In the genomic region with DNA sequence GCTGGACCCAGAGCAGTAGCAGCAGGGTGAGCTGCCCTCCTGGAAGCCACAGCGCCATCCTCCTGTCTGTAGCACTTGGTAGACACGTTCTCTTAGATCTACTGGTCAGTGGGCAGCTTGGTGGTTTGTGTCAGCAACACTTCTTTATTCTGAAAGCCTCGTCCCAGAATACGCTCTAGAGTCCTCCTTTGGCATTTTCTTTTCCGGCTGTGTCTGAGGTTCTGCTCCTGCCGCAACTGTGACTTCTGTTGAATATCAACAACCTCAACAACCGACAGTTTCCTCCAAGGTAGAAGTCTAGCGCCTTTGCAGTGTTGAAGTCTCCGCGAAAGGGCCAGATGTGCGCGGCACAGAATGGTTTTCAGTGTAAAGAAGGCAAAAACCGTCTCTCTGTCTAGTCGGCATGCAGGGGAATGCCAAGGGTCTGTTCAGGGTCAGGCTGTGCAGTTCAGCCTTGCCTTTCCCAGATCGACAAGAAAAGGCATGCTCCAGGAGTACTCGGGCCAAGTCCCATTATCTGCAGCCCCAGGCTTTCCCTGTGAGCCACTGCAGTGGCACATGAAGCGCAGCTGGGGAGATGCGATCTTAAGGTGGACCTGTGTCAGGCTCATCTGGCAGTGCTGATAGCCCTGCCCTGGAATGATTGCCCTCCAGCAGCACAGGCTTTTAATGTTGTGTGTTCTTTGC, we compare ENCODE assay signal across 8 mouse cellular contexts. TPM values are rescaled to one million over a fixed set of nuclear protein-coding genes. Genes with fewer than 3 reads are reported as not detected.
DNase-seq lines count a peak whose midpoint lies in the region; ATAC-seq lines count a peak whose summit lies in the region.

TSS of gene Art4 (minus strand) at position 548 of the 687 bp plus-strand sequence.

- H3K36me3 ChIP-seq in embryonic facial prominence, embryonic 10.5 days (replicated peaks) = no peaks in the 10 kb centered on the region
- H3K36me3 ChIP-seq in lung, embryonic 16.5 days (ENCODE audit: control insufficient read depth, insufficient read depth, low read length) = no peaks in the 10 kb centered on the region

- H3K4me3 ChIP-seq in embryonic facial prominence, embryonic 10.5 days = peak within 1 kb of the TSS; percentile 35
- H3K4me3 ChIP-seq in lung, embryonic 16.5 days (ENCODE audit: low read length) = peak within 1 kb of the TSS; percentile 33

- H3K27ac ChIP-seq in embryonic facial prominence, embryonic 10.5 days (replicated peaks) = peak within 1 kb of the TSS; percentile 75
- H3K27ac ChIP-seq in lung, embryonic 16.5 days (ENCODE audit: low read length) = peak within 1 kb of the TSS; percentile 98

- peak within 1 kb of the TSS; percentile 59 for H3K9ac ChIP-seq in lung, embryonic 16.5 days (ENCODE audit: low read length)

- WGBS in embryonic facial prominence, embryonic 10.5 days = 68% methylated on average over 18 of the region's 18 CpGs
- 16% methylated on average over 18 of the region's 18 CpGs for WGBS in lung, embryonic 16.5 days

- H3K9me3 ChIP-seq in embryonic facial prominence, embryonic 10.5 days = no peaks in the 10 kb centered on the region
- no peaks in the 10 kb centered on the region for H3K9me3 ChIP-seq in lung, embryonic 16.5 days (ENCODE audit: control insufficient read depth, low read length)

- DNase-seq in kidney, adult 18-20 months = peak; percentile 28
- DNase-seq in kidney, adult 9 months = no peak
- peak; percentile 44 for DNase-seq in embryonic facial prominence, embryonic 10.5 days (ENCODE audit: low spot score)
- peak; percentile 76 for DNase-seq in thymus, postnatal 0 days (ENCODE audit: low spot score)
- DNase-seq in frontal cortex, postnatal 14 days (ENCODE audit: low spot score in 2 of 2) = no peak

- ATAC-seq in hematopoietic stem cell, adult 5-6 weeks (replicated peaks in 1 of 2; ENCODE audit: insufficient read depth in 1 of 2, low FRiP score in 2 of 2, low TSS enrichment in 1 of 2, low read depth in 1 of 2, poor library complexity in 2 of 2, severe bottlenecking in 2 of 2) = peak; percentile 29 to 52
- peak; percentile 44 for ATAC-seq in lung, embryonic 16.5 days (ENCODE audit: low read depth)
- no peak for ATAC-seq in cerebellum, adult (ENCODE audit: insufficient number of reproducible peaks, low FRiP score, low TSS enrichment)

- peak within 1 kb of the TSS; percentile 55 for H3K4me2 ChIP-seq in lung, embryonic 16.5 days (ENCODE audit: low read depth, low read length)

- H3K4me1 ChIP-seq in embryonic facial prominence, embryonic 10.5 days = peaks cover 40% of the 10 kb centered on the region
- H3K4me1 ChIP-seq in lung, embryonic 16.5 days (replicated peaks; ENCODE audit: control insufficient read depth, insufficient read depth, low read length) = peaks cover 38% of the 10 kb centered on the region

- no peaks in the 10 kb centered on the region for H3K27me3 ChIP-seq in embryonic facial prominence, embryonic 10.5 days (replicated peaks; ENCODE audit: low read depth, poor library complexity, severe bottlenecking)
- no peaks in the 10 kb centered on the region for H3K27me3 ChIP-seq in lung, embryonic 16.5 days (ENCODE audit: control insufficient read depth, insufficient read depth, low read depth, low read length)

RNA-seq across cellular contexts. Expression of gene Art4, which starts in this region (rescaled TPM):
- 2.2 and 2.6 TPM in 2 replicates for polyA plus RNA-seq in embryonic facial prominence, embryonic 10.5 days (2016; fragmentation: Nextera tagmentation; extraction: Ambion mirVana)
- 28.5 and 34.5 TPM in 2 replicates for total RNA-seq in hematopoietic stem cell, adult 5-6 weeks (2017)
- 7.1 and 7.8 TPM in 2 replicates for polyA plus RNA-seq in lung, embryonic 16.5 days (2015; fragmentation: Nextera tagmentation; extraction: Ambion mirVana)
- polyA plus RNA-seq in thymus, postnatal 0 days (2015; fragmentation: Nextera tagmentation; extraction: Ambion mirVana) = 15.4 and 19.2 TPM in 2 replicates

Comparison
In these comparisons a context has a peak if more than half of its experiments do, and no peak if none do; other contexts are left out.
1. DNase-seq: peak in kidney, adult 18-20 months (single experiment), embryonic facial prominence, embryonic 10.5 days (single experiment) and thymus, postnatal 0 days (single experiment); none in kidney, adult 9 months (single experiment) and frontal cortex, postnatal 14 days (0 of 2).